Mouse (Mus musculus) embryo, embryonic 11 days (tissue): ENCODE data around the gene Pknox2.
A peak's percentile ranks its signal among the peaks of the same experiment; 100 is the strongest.

Source experiments
- DNase-seq: peaks from one replicate; pipeline ENCODE4 v3.0.0-alpha.2; 2015

Pknox2 gene

GRCm38 (mm10) chr9:37139514-37139913 is 7.7 kb downstream of the Pknox2 start:
- peak; percentile 87 for DNase-seq

GRCm38 (mm10) chr9:37138883-37139282 is 8.3 kb downstream of the Pknox2 start:
- no peak for DNase-seq

- no peak for DNase-seq
Measured at GRCm38 (mm10) chr9:37136340-37136739, 10.9 kb downstream of the Pknox2 start.

DNA sequence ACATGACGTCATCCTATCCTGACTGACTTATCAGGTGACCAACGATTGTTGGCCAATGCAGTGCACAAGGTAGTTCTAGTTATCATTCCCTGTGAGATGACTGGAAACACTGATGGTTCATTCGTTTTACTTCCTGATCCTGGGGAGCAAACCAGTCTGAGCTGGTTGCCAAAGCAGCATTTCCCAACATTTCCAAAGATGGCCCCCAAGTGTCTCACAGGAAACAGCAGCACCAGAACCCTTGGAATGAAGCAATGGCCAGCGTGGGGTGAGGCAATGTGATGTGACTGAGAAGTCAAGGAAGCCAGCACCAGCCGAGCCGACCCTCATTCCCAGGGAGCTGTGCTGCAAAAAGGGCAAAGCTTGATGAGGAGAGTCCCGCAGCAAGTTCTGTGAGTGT is 13.7 kb downstream of the Pknox2 start:
- no peak for DNase-seq

- DNase-seq: no peak
Measured at GRCm38 (mm10) chr9:37129046-37129445, 18.2 kb downstream of the Pknox2 start.

DNA sequence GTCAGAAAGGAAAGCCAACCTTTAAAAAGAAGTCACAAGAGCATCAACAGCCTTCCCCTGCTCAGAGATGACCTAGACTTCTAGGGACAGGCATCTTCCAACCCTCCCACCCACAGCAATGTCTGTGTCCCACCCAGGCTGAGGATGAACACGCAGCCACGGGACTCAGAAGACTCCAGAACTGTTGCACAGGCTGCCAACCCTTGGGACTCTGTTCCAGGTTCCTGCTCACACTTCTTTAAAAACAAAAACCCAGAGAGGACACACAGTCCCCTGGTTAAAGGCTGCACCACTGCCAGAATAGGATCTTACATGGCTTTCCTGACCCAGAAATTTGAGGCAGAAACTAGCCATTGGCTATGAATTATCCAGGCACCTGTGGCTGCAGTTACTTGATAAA is 21.0 kb downstream of the Pknox2 start:
- DNase-seq: no peak

- DNase-seq: no peak
Measured at GRCm38 (mm10) chr9:37124696-37125480, 22.3 kb downstream of the Pknox2 start.

GRCm38 (mm10) chr9:37123384-37123783 is 23.8 kb downstream of the Pknox2 start:
- no peak for DNase-seq

- no peak for DNase-seq
Measured at GRCm38 (mm10) chr9:37122971-37123370, 24.2 kb downstream of the Pknox2 start.

- no peak for DNase-seq
Measured at GRCm38 (mm10) chr9:37122381-37122780, 24.8 kb downstream of the Pknox2 start.

DNA sequence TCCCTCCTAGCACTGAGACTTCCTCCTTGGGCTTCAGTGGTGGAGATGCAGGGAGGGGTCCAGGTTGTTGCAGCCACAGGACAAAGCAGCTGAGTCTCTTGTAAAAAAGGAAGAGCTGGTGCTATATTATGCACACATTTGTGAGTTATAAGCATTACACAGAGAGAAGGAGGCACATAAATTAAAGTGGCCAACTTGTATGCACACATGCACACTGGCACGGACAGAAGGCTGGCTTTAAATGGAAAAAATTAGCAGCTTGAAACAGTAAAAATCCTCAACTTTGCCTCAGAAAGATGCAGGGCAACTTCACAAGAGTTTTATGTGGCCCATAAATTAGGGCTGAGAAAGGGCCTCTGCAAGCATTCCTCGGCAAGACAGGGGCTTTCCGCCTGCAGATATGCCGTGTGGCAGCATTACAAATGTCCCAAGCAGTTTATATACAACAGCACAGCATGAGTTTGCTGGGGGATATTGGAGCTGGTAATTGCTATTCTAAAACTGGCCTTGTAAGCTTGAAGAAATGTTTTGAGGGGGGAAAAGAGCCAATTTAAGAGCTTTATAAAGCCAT is 25.4 kb downstream of the Pknox2 start:
- DNase-seq: peak; percentile 63

GRCm38 (mm10) chr9:37120801-37121200 is 26.4 kb downstream of the Pknox2 start:
- DNase-seq: no peak

DNA sequence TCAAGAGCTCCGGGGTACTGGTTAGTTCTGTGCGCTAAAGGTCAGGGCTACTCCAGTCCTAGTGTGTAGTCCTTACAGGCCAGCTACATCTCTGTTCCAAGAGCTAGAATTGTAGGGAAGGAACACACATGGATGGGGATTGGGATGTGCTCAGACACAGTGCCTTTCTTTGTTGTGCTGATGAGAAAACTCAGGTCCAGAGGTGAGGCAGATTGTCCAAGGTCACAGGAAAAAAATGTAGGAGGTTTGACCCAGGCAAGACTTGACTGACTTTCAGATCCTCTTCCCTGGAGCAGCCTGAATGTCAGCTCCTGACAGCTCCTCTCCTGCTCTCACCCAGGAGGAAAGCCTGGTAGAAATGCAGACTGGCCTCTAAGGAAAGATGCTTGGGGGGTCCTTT is 29.7 kb downstream of the Pknox2 start:
- DNase-seq: no peak

GRCm38 (mm10) chr9:37116632-37117413 is 30.4 kb downstream of the Pknox2 start:
- DNase-seq: no peak

DNA sequence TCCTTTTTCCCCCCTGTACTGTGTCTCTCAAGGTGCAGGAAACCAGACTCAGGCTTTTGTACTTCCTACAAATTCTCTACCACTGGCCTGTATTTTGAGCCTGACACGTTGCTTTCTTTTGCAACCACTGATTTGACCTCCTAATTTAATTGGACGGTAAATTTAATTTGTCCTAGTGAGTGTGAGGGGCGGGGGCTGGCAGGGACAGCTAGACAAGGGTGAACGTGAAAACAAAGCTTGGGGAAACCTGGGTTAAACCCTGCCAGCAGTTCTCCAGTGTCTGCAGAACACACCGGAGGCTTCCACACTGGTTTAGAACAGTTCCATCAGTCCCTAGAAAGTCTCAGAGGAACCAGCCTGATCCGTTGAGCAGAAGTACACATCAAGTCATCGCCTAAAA is 31.4 kb downstream of the Pknox2 start:
- no peak for DNase-seq

GRCm38 (mm10) chr9:37114286-37115267 is 32.6 kb downstream of the Pknox2 start:
- peak; percentile 64 for DNase-seq

DNA sequence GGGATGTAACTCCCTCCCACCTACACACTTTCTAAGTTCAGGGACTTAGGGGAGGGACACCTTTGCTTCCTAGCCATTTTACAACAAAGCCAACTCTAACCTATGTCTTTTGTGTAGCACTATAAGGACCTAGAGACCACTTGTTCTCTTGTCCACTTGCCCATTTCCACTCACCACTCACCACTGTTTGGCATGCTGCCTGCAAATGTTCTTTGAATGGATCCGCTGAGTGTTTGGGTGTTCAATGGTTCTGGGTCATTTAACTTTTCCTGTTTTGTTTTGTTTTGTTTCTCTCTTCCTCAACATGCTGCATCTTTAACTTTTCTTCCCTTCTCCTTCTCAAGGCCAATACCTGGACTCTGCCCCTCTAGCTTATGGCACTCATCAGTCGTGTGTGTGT is 39.7 kb downstream of the Pknox2 start:
- no peak for DNase-seq

- peak; percentile 58 for DNase-seq
Measured at GRCm38 (mm10) chr9:37106808-37107207, 40.4 kb downstream of the Pknox2 start.

GRCm38 (mm10) chr9:37104249-37104648 is 43.0 kb downstream of the Pknox2 start:
- no peak for DNase-seq

- no peak for DNase-seq
Measured at GRCm38 (mm10) chr9:37103778-37104177, 43.4 kb downstream of the Pknox2 start.

DNA sequence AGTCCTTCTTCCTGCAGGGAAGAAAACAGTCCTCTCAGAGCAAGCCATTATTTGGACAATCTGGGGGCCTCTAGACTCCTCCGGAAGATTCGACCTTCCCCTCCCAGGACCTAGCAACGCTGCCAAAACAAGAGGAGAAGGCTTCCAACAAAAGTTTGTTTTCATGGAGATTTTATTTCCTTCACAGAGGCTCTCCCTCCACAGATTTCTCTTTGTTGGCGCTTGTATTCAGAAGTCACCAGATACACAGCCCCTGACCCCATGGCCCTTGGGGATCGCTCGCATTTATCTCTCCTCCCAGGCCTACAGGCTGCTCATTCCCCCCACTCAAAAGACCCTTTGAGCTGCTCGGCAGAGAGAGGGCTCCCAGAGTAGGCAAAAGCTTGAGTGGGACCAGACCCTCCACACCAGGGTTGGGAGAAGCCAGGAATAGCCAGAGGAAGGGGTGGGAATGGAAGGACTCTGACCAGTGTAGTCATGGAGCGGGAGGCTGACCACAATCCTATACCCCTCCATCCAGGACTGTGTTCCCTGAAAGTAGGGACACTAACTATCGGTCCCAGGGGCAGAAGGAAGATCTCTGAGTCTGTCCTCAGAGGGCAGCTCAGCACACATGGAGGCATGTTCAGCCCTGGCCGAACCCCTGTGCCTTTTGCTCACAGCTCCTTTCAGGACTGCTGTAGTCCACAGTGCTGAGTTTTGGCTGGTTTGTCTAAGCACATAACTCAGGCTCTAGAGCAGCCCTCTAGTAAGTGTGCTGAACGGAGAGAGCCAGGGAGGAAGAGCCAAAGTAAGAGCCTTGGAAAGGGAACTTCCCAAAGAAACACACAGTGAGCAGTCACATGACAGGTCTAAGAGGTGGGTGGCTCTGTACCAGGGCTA is 45.9 kb downstream of the Pknox2 start:
- DNase-seq: peak; percentile 72

DNA sequence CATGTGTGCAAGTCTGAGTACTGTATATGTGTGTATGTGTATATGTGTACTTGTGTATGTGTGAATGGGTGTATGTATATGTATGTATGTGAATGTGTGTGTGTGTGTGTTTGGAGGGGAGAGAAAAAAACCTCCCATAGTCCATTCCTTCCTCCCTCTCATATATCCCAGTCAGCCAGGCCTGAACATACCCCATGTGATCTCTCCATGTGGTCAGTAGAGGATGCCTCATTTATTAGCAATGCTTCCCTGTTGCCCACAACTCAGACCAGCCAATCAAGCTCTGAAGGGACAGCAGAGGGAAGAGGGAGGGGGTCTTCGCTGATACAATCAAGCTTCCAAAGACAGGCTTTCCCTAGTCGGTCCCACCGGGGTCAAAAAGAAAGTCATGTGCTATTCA is 47.6 kb downstream of the Pknox2 start:
- DNase-seq: no peak
